Mouse (Mus musculus) ES-Bruce4 (cell line): ENCODE results near the gene Ccnd2.

Experiments
- CTCF ChIP-seq: IDR thresholded peaks from one replicate; pipeline ENCODE4 v1.8.1; 2011; ENCODE audit warnings: low read depth, low read length
- POLR2A ChIP-seq: IDR thresholded peaks from one replicate; pipeline ENCODE4 v1.8.1; 2011; ENCODE audit warnings: low read length; ENCODE audit not compliant: insufficient read depth

GRCm38 (mm10) chr6:127109402-127109930 lies 42.5 kb downstream of the Ccnd2 start, which contains the start of gene Tigar:
- TF ChIP-seq CTCF (no peak), POLR2A (peak; percentile 99)
